Mouse (Mus musculus) liver, adult 2 months (tissue): ENCODE measurements around the gene Bcar3.

ENCODE experiments used
- CTCF ChIP-seq: fragments of 200-500 bp; IDR thresholded peaks from 2 replicates; pipeline ENCODE4 v1.5.1; 2011; ENCODE audit warnings: low read depth, low read length, control low read depth
- POLR2A ChIP-seq: fragments of 200-500 bp; IDR thresholded peaks from 2 replicates; pipeline ENCODE4 v1.6.1; 2011; ENCODE audit warnings: low read length, control low read depth; ENCODE audit not compliant: insufficient read depth; ENCODE audit errors: extremely low read depth

DNA sequence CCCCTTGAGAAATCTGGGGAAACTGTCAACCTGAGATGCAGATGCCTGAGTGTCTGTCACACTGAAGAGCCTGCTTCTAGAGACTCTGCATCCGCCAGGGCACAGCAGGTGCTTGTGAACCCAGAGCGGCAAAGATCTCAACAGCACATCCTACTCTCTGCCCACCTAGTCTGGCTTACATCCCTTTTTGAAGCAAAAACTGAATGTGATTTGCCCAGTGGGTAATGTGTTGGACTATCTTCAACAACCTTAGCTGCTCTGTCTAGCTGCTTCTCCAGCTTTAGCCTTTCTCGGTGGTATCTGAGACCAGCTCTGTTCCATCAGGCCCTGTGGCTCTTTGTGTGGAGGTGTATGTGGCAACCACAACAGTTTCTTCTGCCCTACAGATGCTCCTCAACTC, 184.8 kb downstream of the Bcar3 start:
- TF ChIP-seq CTCF, result no peak
- TF ChIP-seq POLR2A, result no peak
